Comparison of ENCODE assay signal across 24 mouse cellular contexts in genomic region chr10:93655428-93655827, GRCm38 (mm10). TPM values are rescaled to one million over a fixed set of nuclear protein-coding genes. Genes with fewer than 3 reads are reported as not detected.
A peak's percentile ranks its signal among the peaks of the same experiment; 100 is the strongest.
DNase-seq lines count a peak whose midpoint lies in the region; ATAC-seq and TF ChIP-seq lines count a peak whose summit lies in the region.
"Had no signal": no experiment of that assay in that cellular context is flagged by ENCODE, and none has a peak within 500 bp of the region (broad histone marks: within the 10 kb centered on the region; RNA-seq: fewer than 3 reads in every experiment).

No protein-coding gene starts in this region.

- TF ChIP-seq POLR2A in CH12.LX (IDR thresholded peaks at IDR 0.05; ENCODE audit: low read depth, low read length) = no peak

- no peaks in the 10 kb centered on the region for H3K4me1 ChIP-seq in hindbrain, postnatal 0 days (ENCODE audit: insufficient read depth, low read length)
- H3K4me1 ChIP-seq in hindbrain, embryonic 13.5 days (replicated peaks) = no peaks in the 10 kb centered on the region; the same call in 1 of the 2 replicates
- H3K4me1 ChIP-seq in liver, postnatal 0 days (ENCODE audit: insufficient read depth) = no peaks in the 10 kb centered on the region
- no peaks in the 10 kb centered on the region for H3K4me1 ChIP-seq in liver, embryonic 11.5 days (replicated peaks; ENCODE audit: control insufficient read depth, insufficient read depth, low read length)
- no peaks in the 10 kb centered on the region for H3K4me1 ChIP-seq in CH12.LX (ENCODE audit: control insufficient read depth in 1 of 2, insufficient read depth in 2 of 2)
- H3K4me1 ChIP-seq in limb, embryonic 10.5 days = no peaks in the 10 kb centered on the region
- H3K4me1 ChIP-seq: forebrain, embryonic 12.5 days; heart, embryonic 12.5 days; hindbrain, embryonic 15.5 days; limb, embryonic 13.5 days; liver, embryonic 13.5 days; midbrain, embryonic 13.5 days had no signal

- no peak; the same call in 1 of the 2 replicates for TF ChIP-seq RAD21 in CH12.LX (IDR thresholded peaks at IDR 0.05; ENCODE audit: low read depth, low read length)

- no peak for ATAC-seq in hindbrain, postnatal 0 days
- ATAC-seq in hindbrain, embryonic 13.5 days (ENCODE audit: low FRiP score) = no peak
- no peak for ATAC-seq in liver, postnatal 0 days
- no peak for ATAC-seq in liver, embryonic 11.5 days (replicated peaks; ENCODE audit: low FRiP score)
- ATAC-seq: CD4-positive, CD25-positive, alpha-beta regulatory T cell, adult 4 months; forebrain, postnatal 0 days; midbrain, embryonic 13.5 days had no signal

- H3K4me2 ChIP-seq in hindbrain, postnatal 0 days (ENCODE audit: low read depth, low read length) = no peak overlapping the region
- no peak overlapping the region for H3K4me2 ChIP-seq in hindbrain, embryonic 13.5 days
- no peak overlapping the region for H3K4me2 ChIP-seq in liver, postnatal 0 days (ENCODE audit: low read depth, low read length)
- H3K4me2 ChIP-seq in liver, embryonic 11.5 days = no peak overlapping the region
- peak overlapping the region; percentile 12; the same call in 1 of the 2 replicates for H3K4me2 ChIP-seq in CH12.LX (ENCODE audit: insufficient read depth, low read depth, poor library complexity, severe bottlenecking)
- H3K4me2 ChIP-seq: forebrain, embryonic 12.5 days; heart, embryonic 12.5 days; hindbrain, embryonic 15.5 days; limb, embryonic 13.5 days; liver, embryonic 13.5 days; midbrain, embryonic 13.5 days had no signal

- H3K27ac ChIP-seq in hindbrain, postnatal 0 days = no peak overlapping the region
- no peak overlapping the region for H3K27ac ChIP-seq in hindbrain, embryonic 13.5 days
- H3K27ac ChIP-seq in liver, postnatal 0 days (ENCODE audit: low read depth) = no peak overlapping the region
- H3K27ac ChIP-seq in liver, embryonic 11.5 days (ENCODE audit: low read depth, low read length) = no peak overlapping the region
- no peak overlapping the region for H3K27ac ChIP-seq in CH12.LX (ENCODE audit: insufficient read depth, low read depth)
- H3K27ac ChIP-seq in limb, embryonic 10.5 days = no peak overlapping the region
- H3K27ac ChIP-seq: forebrain, embryonic 12.5 days; hindbrain, embryonic 15.5 days; left cerebral cortex, adult 2 months; limb, embryonic 13.5 days; liver, embryonic 13.5 days; midbrain, embryonic 13.5 days had no signal

- WGBS in hindbrain, postnatal 0 days = 81% methylated on average over 15 of the region's 15 CpGs
- 79% methylated on average over 15 of the region's 15 CpGs for WGBS in hindbrain, embryonic 13.5 days
- WGBS in liver, postnatal 0 days (ENCODE audit: insufficient replicate concordance) = 72% methylated on average over 15 of the region's 15 CpGs
- WGBS in liver, embryonic 11.5 days = 72% methylated on average over 15 of the region's 15 CpGs
- WGBS in limb, embryonic 10.5 days = 84% methylated on average over 15 of the region's 15 CpGs

- H3K36me3 ChIP-seq in hindbrain, postnatal 0 days (ENCODE audit: insufficient read depth, low read length) = no peaks in the 10 kb centered on the region
- peaks cover 7% of the 10 kb centered on the region; the same call in 1 of the 2 replicates for H3K36me3 ChIP-seq in hindbrain, embryonic 13.5 days
- no peaks in the 10 kb centered on the region for H3K36me3 ChIP-seq in liver, postnatal 0 days (replicated peaks; ENCODE audit: insufficient read depth, low read length)
- H3K36me3 ChIP-seq in liver, embryonic 11.5 days (ENCODE audit: control insufficient read depth, insufficient read depth, low read length) = no peaks in the 10 kb centered on the region
- H3K36me3 ChIP-seq in CH12.LX (replicated peaks in 1 of 2; ENCODE audit: control insufficient read depth in 1 of 2, insufficient read depth in 1 of 2, low read length in 1 of 2) = no peaks in the 10 kb centered on the region
- H3K36me3 ChIP-seq in limb, embryonic 10.5 days = no peaks in the 10 kb centered on the region
- H3K36me3 ChIP-seq: heart, embryonic 12.5 days; hindbrain, embryonic 15.5 days; limb, embryonic 13.5 days; liver, embryonic 13.5 days had no signal

- H3K9ac ChIP-seq in hindbrain, postnatal 0 days (replicated peaks; ENCODE audit: low read length) = no peak overlapping the region
- H3K9ac ChIP-seq in hindbrain, embryonic 13.5 days = no peak overlapping the region
- no peak overlapping the region for H3K9ac ChIP-seq in liver, postnatal 0 days (replicated peaks)
- no peak overlapping the region for H3K9ac ChIP-seq in liver, embryonic 11.5 days (ENCODE audit: low read depth, low read length)
- no peak overlapping the region for H3K9ac ChIP-seq in CH12.LX (ENCODE audit: insufficient read depth, low read depth)
- H3K9ac ChIP-seq: forebrain, embryonic 12.5 days; forebrain, postnatal 0 days; heart, embryonic 12.5 days; hindbrain, embryonic 15.5 days; limb, embryonic 13.5 days; liver, embryonic 13.5 days; midbrain, embryonic 13.5 days had no signal

- no peaks in the 10 kb centered on the region for H3K27me3 ChIP-seq in hindbrain, postnatal 0 days (ENCODE audit: insufficient read depth, low read length)
- no peaks in the 10 kb centered on the region for H3K27me3 ChIP-seq in hindbrain, embryonic 13.5 days
- no peaks in the 10 kb centered on the region for H3K27me3 ChIP-seq in liver, postnatal 0 days (ENCODE audit: insufficient read depth, low read length)
- peaks cover 3% of the 10 kb centered on the region; the same call in 1 of the 2 replicates for H3K27me3 ChIP-seq in liver, embryonic 11.5 days (replicated peaks; ENCODE audit: control insufficient read depth, insufficient read depth, low read length)
- no peaks in the 10 kb centered on the region for H3K27me3 ChIP-seq in CH12.LX (replicated peaks)
- H3K27me3 ChIP-seq in limb, embryonic 10.5 days (ENCODE audit: low read depth, poor library complexity, severe bottlenecking) = no peaks in the 10 kb centered on the region
- H3K27me3 ChIP-seq: forebrain, embryonic 12.5 days; hindbrain, embryonic 15.5 days; limb, embryonic 13.5 days; liver, embryonic 13.5 days; midbrain, embryonic 13.5 days had no signal

- no peaks in the 10 kb centered on the region for H3K9me3 ChIP-seq in hindbrain, postnatal 0 days (ENCODE audit: low read length)
- H3K9me3 ChIP-seq in hindbrain, embryonic 13.5 days = no peaks in the 10 kb centered on the region
- H3K9me3 ChIP-seq in liver, postnatal 0 days (ENCODE audit: low read length) = no peaks in the 10 kb centered on the region
- H3K9me3 ChIP-seq in liver, embryonic 11.5 days (ENCODE audit: control insufficient read depth, low read length) = no peaks in the 10 kb centered on the region
- no peaks in the 10 kb centered on the region for H3K9me3 ChIP-seq in CH12.LX (replicated peaks; ENCODE audit: low read length)
- no peaks in the 10 kb centered on the region for H3K9me3 ChIP-seq in limb, embryonic 10.5 days (replicated peaks)
- H3K9me3 ChIP-seq: forebrain, embryonic 12.5 days; heart, embryonic 12.5 days; hindbrain, embryonic 15.5 days; liver, embryonic 13.5 days; midbrain, embryonic 13.5 days had no signal

- no peak for DNase-seq in hindbrain, postnatal 0 days (ENCODE audit: low spot score)
- DNase-seq in liver, postnatal 0 days = no peak
- DNase-seq in liver, embryonic 11.5 days (ENCODE audit: low spot score) = no peak
- peak; percentile 3 for DNase-seq in CH12.LX (ENCODE audit: extremely low read depth)
- DNase-seq in limb, embryonic 10.5 days (ENCODE audit: low spot score) = peak; percentile 23
- no peak for DNase-seq in frontal cortex, postnatal 36 days (ENCODE audit: low spot score in 2 of 2)
- DNase-seq: adrenal gland, postnatal 25 days; cerebellum, adult 18-20 months; cerebellum, postnatal 14 days; forebrain, postnatal 0 days; gastrocnemius, postnatal 14 days; heart, postnatal 10 days; kidney, adult 8-10 months; kidney, postnatal 14 days; liver, embryonic 13.5 days had no signal

- dilution Hi-C loops in CH12.LX (cut with MboI; ENCODE audit: extremely low pct_ligation_motif_present, extremely low pct_unique_long_range_greater_than_20kb, low sequenced_read_pairs) = no loop called here

- TF ChIP-seq EP300 in liver, postnatal 0 days (IDR thresholded peaks at IDR 0.05; ENCODE audit: low read depth) = no peak
- no peak for TF ChIP-seq EP300 in CH12.LX (IDR thresholded peaks at IDR 0.05; ENCODE audit: low read length)

- H3K4me3 ChIP-seq in hindbrain, postnatal 0 days (ENCODE audit: low read length) = no peak overlapping the region
- H3K4me3 ChIP-seq in hindbrain, embryonic 13.5 days = no peak overlapping the region
- H3K4me3 ChIP-seq in liver, postnatal 0 days (ENCODE audit: low read depth, low read length) = no peak overlapping the region
- no peak overlapping the region for H3K4me3 ChIP-seq in liver, embryonic 11.5 days (ENCODE audit: low read depth, low read length)
- no peak overlapping the region for H3K4me3 ChIP-seq in CH12.LX (replicated peaks in 1 of 3; ENCODE audit: low read depth in 2 of 3, low read length in 2 of 3, poor library complexity in 1 of 3)
- H3K4me3 ChIP-seq in limb, embryonic 10.5 days = no peak overlapping the region
- H3K4me3 ChIP-seq: forebrain, embryonic 12.5 days; heart, embryonic 12.5 days; hindbrain, embryonic 15.5 days; left cerebral cortex, adult 2 months; limb, embryonic 13.5 days; liver, embryonic 13.5 days; midbrain, embryonic 13.5 days had no signal

- in situ Hi-C loops in CH12.LX (cut with MboI; ENCODE audit: low pct_ligation_motif_present, low pct_unique_long_range_greater_than_20kb, low sequenced_read_pairs) = no loop called here

- TF ChIP-seq CTCF in hindbrain, postnatal 0 days (IDR thresholded peaks at IDR 0.05; ENCODE audit: low read depth) = peak; percentile 21
- peak; percentile 29 for TF ChIP-seq CTCF in liver, postnatal 0 days (IDR thresholded peaks at IDR 0.05; ENCODE audit: low read depth)
- peak in 1 of 2 experiments; percentile 28; a peak in 2 of 4 replicates for TF ChIP-seq CTCF in CH12.LX (conservative IDR thresholded peaks at IDR 0.05 in 1 of 2, IDR thresholded peaks at IDR 0.05 in 1 of 2; ENCODE audit: low read depth in 2 of 2, low read length in 2 of 2)

- H3K79me2 ChIP-seq in CH12.LX (replicated peaks; ENCODE audit: control insufficient read depth, extremely low read depth, insufficient read depth, poor library complexity, severe bottlenecking) = no peaks in the 10 kb centered on the region

TF ChIP-seq in CH12.LX, 34 proteins besides CTCF, POLR2A, EP300 and RAD21 (continues in another document):
- TF ChIP-seq HCFC1 (IDR thresholded peaks at IDR 0.05; ENCODE audit: low read depth, low read length) (no peak), PAX5 (IDR thresholded peaks at IDR 0.05; ENCODE audit: low read length) (no peak), ELF1 (IDR thresholded peaks at IDR 0.05; ENCODE audit: low read depth, low read length) (no peak)

RNA-seq across cellular contexts. Expression of gene Ntn4, which starts 14.9 kb away (rescaled TPM):
- total RNA-seq in hindbrain, postnatal 0 days (2014; rRNA removed) = 13.1 and 26.4 TPM in 2 replicates
- polyA plus RNA-seq in hindbrain, postnatal 0 days (2015; fragmentation: Nextera tagmentation; extraction: Ambion mirVana) = 0.99 and 1.2 TPM in 2 replicates
- polyA plus RNA-seq in hindbrain, embryonic 13.5 days (2015; fragmentation: Nextera tagmentation; extraction: Ambion mirVana) = 1.2 and 2.2 TPM in 2 replicates
- polyA plus RNA-seq in liver, postnatal 0 days (2015; fragmentation: Nextera tagmentation; extraction: Ambion mirVana) = 0.39 and 0.74 TPM in 2 replicates
- 0.56 and 0.60 TPM in 2 replicates for polyA plus RNA-seq in liver, embryonic 11.5 days (2014; fragmentation: Nextera tagmentation; extraction: Ambion mirVana)
- not detected in 2 replicates for total RNA-seq in CH12.LX (2012; rRNA removed)
- not detected in 2 replicates for total RNA-seq in CH12.LX (2014; rRNA removed)
- polyA plus RNA-seq in CH12.LX (2012; ENCODE audit: insufficient read length, low read depth) = not detected in 2 replicates
- 0.34 and 0.76 TPM in 2 replicates for polyA plus RNA-seq in limb, embryonic 10.5 days (2016; fragmentation: Nextera tagmentation; extraction: Ambion mirVana)
- total RNA-seq: granulocyte monocyte progenitor cell, adult 5-6 weeks had no signal

Comparison
In these comparisons a context has a peak if more than half of its experiments do, and no peak if none do; other contexts are left out.
1. DNase-seq: peak in CH12.LX (single experiment) and limb, embryonic 10.5 days (single experiment); none in hindbrain, postnatal 0 days (single experiment), liver, postnatal 0 days (single experiment), liver, embryonic 11.5 days (single experiment) and frontal cortex, postnatal 36 days (0 of 2).